Mouse (Mus musculus) embryonic facial prominence, embryonic 15.5 days (tissue): ENCODE data around the gene Tmem267. TPM values are rescaled to one million over a fixed set of nuclear protein-coding genes. Genes with fewer than 3 reads are reported as not detected.

Experiments
- ATAC-seq: fragments of 200-750 bp; cut with Nextera tagmentation; 2 replicates; pipeline ENCODE4 v1.8.0; 2017; ENCODE audit warnings: low read depth, moderate TSS enrichment; ENCODE audit not compliant: insufficient number of reproducible peaks, low FRiP score, low TSS enrichment
- H3K27ac ChIP-seq: fragments of 300-500 bp; sonication (generic); replicated peaks from 2 replicates; pipeline ENCODE4 v1.5.1; 2015; ENCODE audit warnings: mild to moderate bottlenecking, inconsistent platforms
- H3K27me3 ChIP-seq: fragments of 300-500 bp; sonication (generic); 2 replicates; pipeline ENCODE4 v1.6.1; 2015; ENCODE audit warnings: inconsistent platforms
- H3K36me3 ChIP-seq: fragments of 300-500 bp; sonication (generic); 2 replicates; pipeline ENCODE4 v1.6.1; 2015; ENCODE audit warnings: mild to moderate bottlenecking, inconsistent platforms
- H3K4me1 ChIP-seq: fragments of 300-500 bp; sonication (generic); 2 replicates; pipeline ENCODE4 v1.6.1; 2015; ENCODE audit warnings: inconsistent platforms
- H3K4me2 ChIP-seq: fragments of 300-500 bp; sonication (generic); replicated peaks from 2 replicates; pipeline ENCODE4 v1.6.1; 2015; ENCODE audit warnings: mild to moderate bottlenecking, inconsistent platforms
- H3K4me3 ChIP-seq: fragments of 300-500 bp; sonication (generic); replicated peaks from 2 replicates; pipeline ENCODE4 v1.5.1; 2015; ENCODE audit warnings: mild to moderate bottlenecking, inconsistent platforms
- H3K9ac ChIP-seq: fragments of 300-500 bp; sonication (generic); 2 replicates; pipeline ENCODE4 v1.6.1; 2015; ENCODE audit warnings: inconsistent platforms
- H3K9me3 ChIP-seq: fragments of 300-500 bp; sonication (generic); replicated peaks from 2 replicates; pipeline ENCODE4 v1.6.1; 2016; ENCODE audit warnings: inconsistent platforms
- WGBS: fragments of 180-500 bp; shearing (Covaris S2); methylation state at CpG from one replicate; pipeline ENCODE4 v1.1.7; 2015; 5-methylcytosine and 5-hydroxymethylcytosine counted together
- polyA plus RNA-seq: library from polyadenylated mRNA; unstranded; fragments of >200 nt; fragmentation: Nextera tagmentation; extraction: Ambion mirVana; gene quantifications from 2 replicates; pipeline ENCODE4 v1.2.1, GENCODE M21; 2015

The Tmem267 gene
- polyA plus RNA-seq, 1 experiment from 2014 or later, result 1.5 TPM

GRCm38 (mm10) chr13:119646511-119646910 lies 158.7 kb downstream of the Tmem267 start:
- H3K27ac ChIP-seq, result no peak overlapping the region
- no peak overlapping the region for H3K9ac ChIP-seq
- no peak overlapping the region for H3K4me3 ChIP-seq
- ATAC-seq, result no peak
- no peaks in the 10 kb centered on the region for H3K36me3 ChIP-seq
- no peaks in the 10 kb centered on the region for H3K27me3 ChIP-seq
- no peaks in the 10 kb centered on the region for H3K9me3 ChIP-seq
- no peak overlapping the region for H3K4me2 ChIP-seq
- WGBS, result 89% methylated on average over 1 of the region's 1 CpGs
- no peaks in the 10 kb centered on the region for H3K4me1 ChIP-seq

GRCm38 (mm10) chr13:119648891-119649698 lies 161.3 kb downstream of the Tmem267 start:
- Histone ChIP-seq H3K9me3 (no peaks in the 10 kb centered on the region), H3K4me1 (no peaks in the 10 kb centered on the region), H3K36me3 (no peaks in the 10 kb centered on the region), H3K4me2 (no peak overlapping the region), H3K9ac (no peak overlapping the region), H3K27me3 (no peaks in the 10 kb centered on the region), H3K4me3 (no peak overlapping the region), H3K27ac (no peak overlapping the region)
- no peak for ATAC-seq
- 46% methylated on average over 15 of the region's 15 CpGs for WGBS

- 83% methylated on average over 1 of the region's 1 CpGs for WGBS
- no peak overlapping the region for H3K4me3 ChIP-seq
Observed at GRCm38 (mm10) chr13:119649699-119650046, 161.8 kb downstream of the Tmem267 start.

GRCm38 (mm10) chr13:119654734-119655133 lies 166.9 kb downstream of the Tmem267 start:
- H3K27me3 ChIP-seq, result no peaks in the 10 kb centered on the region
- H3K4me3 ChIP-seq, result no peak overlapping the region
- no peaks in the 10 kb centered on the region for H3K36me3 ChIP-seq
- H3K4me2 ChIP-seq, result no peak overlapping the region
- no peak overlapping the region for H3K27ac ChIP-seq
- no peak overlapping the region for H3K9ac ChIP-seq
- no peaks in the 10 kb centered on the region for H3K4me1 ChIP-seq
- no peak for ATAC-seq
- no peaks in the 10 kb centered on the region for H3K9me3 ChIP-seq
- 88% methylated on average over 2 of the region's 2 CpGs for WGBS

More at GRCm38 (mm10) chr13:119649699-119650046, 161.8 kb downstream of the Tmem267 start:
- no peaks in the 10 kb centered on the region for H3K9me3 ChIP-seq
- no peaks in the 10 kb centered on the region for H3K27me3 ChIP-seq
- no peak for ATAC-seq
- no peaks in the 10 kb centered on the region for H3K4me1 ChIP-seq
- H3K4me2 ChIP-seq, result no peak overlapping the region
- H3K9ac ChIP-seq, result no peak overlapping the region
- no peak overlapping the region for H3K27ac ChIP-seq
- H3K36me3 ChIP-seq, result no peaks in the 10 kb centered on the region

GRCm38 (mm10) chr13:119656246-119656645 lies 168.4 kb downstream of the Tmem267 start:
- Histone ChIP-seq H3K4me3 (no peak overlapping the region), H3K4me2 (no peak overlapping the region), H3K27me3 (no peaks in the 10 kb centered on the region), H3K4me1 (no peaks in the 10 kb centered on the region), H3K9ac (no peak overlapping the region), H3K9me3 (no peaks in the 10 kb centered on the region), H3K36me3 (no peaks in the 10 kb centered on the region), H3K27ac (no peak overlapping the region)
- no peak for ATAC-seq
- 76% methylated on average over 2 of the region's 2 CpGs for WGBS

- no peak for ATAC-seq
- Histone ChIP-seq H3K9ac (no peak overlapping the region), H3K4me2 (no peak overlapping the region), H3K27me3 (no peaks in the 10 kb centered on the region), H3K27ac (no peak overlapping the region), H3K4me1 (no peaks in the 10 kb centered on the region), H3K36me3 (no peaks in the 10 kb centered on the region), H3K4me3 (no peak overlapping the region), H3K9me3 (no peaks in the 10 kb centered on the region)
- WGBS, result 62% methylated on average over 6 of the region's 6 CpGs
Observed at GRCm38 (mm10) chr13:119656846-119657416, 169.1 kb downstream of the Tmem267 start.

Other genes starting within 250 kb of the Tmem267 start
- 60.7 and 63.9 TPM in 2 replicates for gene Paip1, start 59.4 kb upstream of the Tmem267 start, polyA plus RNA-seq
- gene 4833420G17Rik, start 25.3 kb upstream of the Tmem267 start, polyA plus RNA-seq, result 64.1 and 70.5 TPM in 2 replicates
- 1.4 and 1.8 TPM in 2 replicates for gene 3110070M22Rik, start 344 bp downstream of the Tmem267 start, polyA plus RNA-seq
- 0.16 and 0.27 TPM in 2 replicates for gene Ccl28, start 135.8 kb downstream of the Tmem267 start, polyA plus RNA-seq
- gene Hmgcs1, start 202.3 kb downstream of the Tmem267 start, polyA plus RNA-seq, result 119 and 128 TPM in 2 replicates